Mouse (Mus musculus): ENCODE results near the gene Gm20388.
A peak's percentile ranks its signal among the peaks of the same experiment; 100 is the strongest.

The Gm20388 gene

GRCm38 (mm10) chr8:122444058-122444748 lies 2533.6 kb downstream of the Gm20388 start:
- peak; percentile 94 for DNase-seq

- DNase-seq = no peak
Observed at GRCm38 (mm10) chr8:122445203-122445602, 2534.6 kb downstream of the Gm20388 start.

- DNase-seq = no peak
Observed at GRCm38 (mm10) chr8:122451161-122451703, 2540.6 kb downstream of the Gm20388 start.

GRCm38 (mm10) chr8:122452154-122452553 lies 2541.5 kb downstream of the Gm20388 start:
- no peak for DNase-seq

- DNase-seq = no peak
Observed at GRCm38 (mm10) chr8:122454409-122454808, 2543.8 kb downstream of the Gm20388 start.

- DNase-seq = no peak
Observed at GRCm38 (mm10) chr8:122457171-122457570, 2546.5 kb downstream of the Gm20388 start.

- peak; percentile 37 for DNase-seq
Observed at GRCm38 (mm10) chr8:122459218-122459900, 2548.7 kb downstream of the Gm20388 start.

- no peak for DNase-seq
Observed at GRCm38 (mm10) chr8:122459990-122460389, 2549.3 kb downstream of the Gm20388 start.

GRCm38 (mm10) chr8:122460524-122461472 lies 2550.2 kb downstream of the Gm20388 start, which contains the start of gene Snai3:
Gene Snai3 (minus strand): TSS chr8:122460733.
- peak; percentile 68 for DNase-seq

GRCm38 (mm10) chr8:122461473-122462148 lies 2551.0 kb downstream of the Gm20388 start:
- no peak for DNase-seq

GRCm38 (mm10) chr8:122462510-122462909 lies 2551.9 kb downstream of the Gm20388 start:
- no peak for DNase-seq

- DNase-seq = peak; percentile 32
Observed at GRCm38 (mm10) chr8:122463651-122464640, 2553.3 kb downstream of the Gm20388 start.

- DNase-seq = no peak
Observed at GRCm38 (mm10) chr8:122464985-122465384, 2554.3 kb downstream of the Gm20388 start.

- DNase-seq = no peak
Observed at GRCm38 (mm10) chr8:122467816-122468215, 2557.2 kb downstream of the Gm20388 start.

- no peak for DNase-seq
Observed at GRCm38 (mm10) chr8:122469407-122469806, 2558.8 kb downstream of the Gm20388 start.

- no peak for DNase-seq
Observed at GRCm38 (mm10) chr8:122469965-122470364, 2559.3 kb downstream of the Gm20388 start.

GRCm38 (mm10) chr8:122470691-122471090 lies 2560.1 kb downstream of the Gm20388 start:
- DNase-seq = no peak

GRCm38 (mm10) chr8:122473911-122474421 lies 2563.3 kb downstream of the Gm20388 start:
- DNase-seq = no peak

GRCm38 (mm10) chr8:122474951-122475560 lies 2564.4 kb downstream of the Gm20388 start:
- DNase-seq = peak; percentile 40
